Mouse (Mus musculus) heart, postnatal 0 days (tissue): ENCODE measurements around the gene Pi4kb. TPM values are rescaled to one million over a fixed set of nuclear protein-coding genes. Genes with fewer than 3 reads are reported as not detected.

ENCODE experiments used
- ATAC-seq: fragments of 200-750 bp; cut with Nextera tagmentation; 2 replicates; pipeline ENCODE4 v1.8.0; 2017; ENCODE audit warnings: low read depth, moderate number of reproducible peaks, moderate library complexity; ENCODE audit not compliant: insufficient read depth
- DNase-seq: peaks from one replicate; pipeline ENCODE4 v3.0.0-alpha.2; 2016; ENCODE audit warnings: low spot score
- H3K27ac ChIP-seq: fragments of 300-500 bp; sonication (generic); 2 replicates; pipeline ENCODE4 v1.5.1; 2014; ENCODE audit warnings: low read depth, mild to moderate bottlenecking
- H3K27me3 ChIP-seq: fragments of 300-500 bp; sonication (generic); 2 replicates; pipeline ENCODE4 v1.6.1; 2014; ENCODE audit warnings: low read length, mixed read lengths; ENCODE audit not compliant: control insufficient read depth, insufficient read depth
- H3K36me3 ChIP-seq: fragments of 300-500 bp; sonication (generic); replicated peaks from 2 replicates; pipeline ENCODE4 v1.6.1; 2014; ENCODE audit warnings: low read length, mixed read lengths; ENCODE audit not compliant: control insufficient read depth, insufficient read depth
- H3K4me1 ChIP-seq: fragments of 300-500 bp; sonication (generic); 2 replicates; pipeline ENCODE4 v1.6.1; 2014; ENCODE audit warnings: antibody characterized with exemption; ENCODE audit not compliant: control insufficient read depth, insufficient read depth
- H3K4me2 ChIP-seq: fragments of 300-500 bp; sonication (generic); 2 replicates; pipeline ENCODE4 v1.6.1; 2014; ENCODE audit warnings: low read depth, mild to moderate bottlenecking, low read length, moderate library complexity
- H3K4me3 ChIP-seq: fragments of 300-500 bp; sonication (generic); 2 replicates; pipeline ENCODE4 v1.5.1; 2014; ENCODE audit warnings: low read depth, low read length
- H3K9ac ChIP-seq: fragments of 300-500 bp; sonication (generic); replicated peaks from 2 replicates; pipeline ENCODE4 v1.6.1; 2014; ENCODE audit warnings: low read depth, low read length, mixed read lengths
- H3K9me3 ChIP-seq: fragments of 300-500 bp; sonication (generic); replicated peaks from 2 replicates; pipeline ENCODE4 v1.6.1; 2016; ENCODE audit warnings: low read length; ENCODE audit not compliant: control insufficient read depth
- CTCF ChIP-seq: IDR thresholded peaks from 2 replicates; pipeline ENCODE4 v1.5.1; 2016; ENCODE audit warnings: antibody characterized with exemption, control low read depth, low read depth
- EP300 ChIP-seq: IDR thresholded peaks from 2 replicates; pipeline ENCODE4 v1.6.1; 2016; ENCODE audit warnings: antibody characterized with exemption, low read depth
- WGBS: fragments of 180-500 bp; shearing (Covaris S2); extraction: QIAGEN DNeasy Blood & Tissue Kit; methylation state at CpG from one replicate; pipeline ENCODE4 v1.1.7; 2014; 5-methylcytosine and 5-hydroxymethylcytosine counted together
- microRNA-seq: library from miRNA; unstranded; fragments of <30 nt; microRNA quantifications from one replicate; pipeline ENCODE4, GENCODE M21; 2016
- polyA plus RNA-seq: library from polyadenylated mRNA; unstranded; fragments of >200 nt; fragmentation: Nextera tagmentation; extraction: Ambion mirVana; gene quantifications from 2 replicates; pipeline ENCODE4 v1.2.1, GENCODE M21; 2015
- total RNA-seq: library from RNA; depleted of rRNA; stranded (reverse); fragments of >200 nt; gene quantifications from 2 replicates; pipeline ENCODE4 v1.2.3, GENCODE M21; 2014; ENCODE audit warnings: low replicate concordance; rRNA removed

Pi4kb gene
- total and polyA plus RNA-seq, 2 experiments from 2014 or later = 13.7 to 47.2 TPM

DNA sequence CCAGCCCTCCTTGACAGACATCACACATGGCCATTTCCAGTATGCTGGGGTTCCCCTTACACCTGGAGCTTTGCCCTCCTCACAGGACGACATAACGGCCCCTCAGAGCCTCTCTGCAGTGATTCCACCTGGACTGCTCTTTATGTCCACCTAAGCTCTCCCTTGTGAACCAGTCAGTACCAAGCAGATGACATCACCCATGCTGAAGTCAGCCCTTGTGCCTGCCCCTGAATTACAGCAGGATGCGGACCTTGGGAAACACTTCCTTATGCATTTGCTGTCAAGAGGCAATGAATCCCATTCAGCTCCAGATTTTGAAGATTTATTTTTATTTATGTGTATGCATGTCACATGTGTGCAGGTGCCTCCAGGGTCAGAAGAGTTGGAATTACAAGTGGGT, 73.4 kb downstream of the Pi4kb start:
- Histone ChIP-seq H3K9ac (no peak overlapping the region), H3K27ac (no peak overlapping the region), H3K4me2 (no peak overlapping the region), H3K27me3 (no peaks in the 10 kb centered on the region), H3K9me3 (no peaks in the 10 kb centered on the region), H3K36me3 (no peaks in the 10 kb centered on the region), H3K4me1 (no peaks in the 10 kb centered on the region), H3K4me3 (no peak overlapping the region)
- TF ChIP-seq EP300 (no peak), CTCF (no peak)
- no peak for ATAC-seq
- 53% methylated on average over 3 of the region's 3 CpGs for WGBS
- no peak for DNase-seq

DNA sequence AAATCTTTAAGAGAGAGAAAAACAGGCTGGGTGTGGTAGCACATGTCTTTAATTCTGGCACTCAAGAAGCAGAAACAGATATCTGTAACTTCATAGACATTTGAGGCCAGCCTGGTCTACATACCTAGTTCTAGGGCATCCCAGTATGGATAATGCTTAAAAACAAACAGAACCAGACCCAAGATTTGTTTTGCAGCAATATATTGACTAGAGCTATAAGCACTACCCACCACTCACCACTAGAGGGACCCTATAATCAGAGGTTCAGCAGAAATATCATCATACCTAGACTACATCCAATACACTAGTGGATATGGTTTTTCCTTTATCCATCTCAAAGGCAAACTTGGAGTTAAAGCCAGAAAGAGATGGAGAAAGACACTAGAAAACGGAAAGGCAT, 78.4 kb downstream of the Pi4kb start:
- DNase-seq (peak; percentile 41), ATAC-seq (no peak)
- Histone ChIP-seq H3K27ac (no peak overlapping the region), H3K4me2 (no peak overlapping the region), H3K27me3 (no peaks in the 10 kb centered on the region), H3K4me3 (no peak overlapping the region), H3K36me3 (peaks cover under 1% of the 10 kb centered on the region; the same call in 1 of the 2 replicates), H3K9ac (no peak overlapping the region), H3K4me1 (peaks cover 19% of the 10 kb centered on the region), H3K9me3 (no peaks in the 10 kb centered on the region)
- TF ChIP-seq CTCF (peak; percentile 81), EP300 (no peak)
- 37% methylated on average over 1 of the region's 1 CpGs for WGBS

DNA sequence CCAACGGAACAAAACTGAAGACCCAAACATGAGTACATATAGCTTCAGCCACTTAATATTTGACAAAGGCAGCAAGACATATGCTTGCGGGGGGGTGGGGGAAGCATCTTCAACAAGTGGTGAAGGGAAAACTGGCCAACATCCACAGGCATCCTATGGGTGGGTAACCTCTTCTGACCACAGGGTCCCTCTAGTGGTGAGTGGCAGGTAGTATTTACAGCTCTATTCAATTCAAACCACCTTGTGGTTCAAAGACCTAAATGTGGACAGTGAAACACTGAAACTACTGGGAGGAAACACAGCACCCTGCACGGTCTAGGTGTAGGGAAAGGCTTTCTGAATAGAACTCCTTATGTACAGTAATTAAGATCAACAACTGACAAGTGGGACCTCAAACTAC, 79.2 kb downstream of the Pi4kb start:
- no peak overlapping the region for H3K9ac ChIP-seq
- no peak overlapping the region for H3K4me3 ChIP-seq
- no peaks in the 10 kb centered on the region for H3K9me3 ChIP-seq
- WGBS = 31% methylated on average over 3 of the region's 3 CpGs
- no peak overlapping the region for H3K4me2 ChIP-seq
- no peak overlapping the region for H3K27ac ChIP-seq
- H3K27me3 ChIP-seq = no peaks in the 10 kb centered on the region
- no peak for TF ChIP-seq EP300
- TF ChIP-seq CTCF = peak; percentile 72
- peaks cover 8% of the 10 kb centered on the region for H3K36me3 ChIP-seq
- DNase-seq = peak; percentile 82
- ATAC-seq = peak; percentile 57
- peaks cover 19% of the 10 kb centered on the region for H3K4me1 ChIP-seq

DNA sequence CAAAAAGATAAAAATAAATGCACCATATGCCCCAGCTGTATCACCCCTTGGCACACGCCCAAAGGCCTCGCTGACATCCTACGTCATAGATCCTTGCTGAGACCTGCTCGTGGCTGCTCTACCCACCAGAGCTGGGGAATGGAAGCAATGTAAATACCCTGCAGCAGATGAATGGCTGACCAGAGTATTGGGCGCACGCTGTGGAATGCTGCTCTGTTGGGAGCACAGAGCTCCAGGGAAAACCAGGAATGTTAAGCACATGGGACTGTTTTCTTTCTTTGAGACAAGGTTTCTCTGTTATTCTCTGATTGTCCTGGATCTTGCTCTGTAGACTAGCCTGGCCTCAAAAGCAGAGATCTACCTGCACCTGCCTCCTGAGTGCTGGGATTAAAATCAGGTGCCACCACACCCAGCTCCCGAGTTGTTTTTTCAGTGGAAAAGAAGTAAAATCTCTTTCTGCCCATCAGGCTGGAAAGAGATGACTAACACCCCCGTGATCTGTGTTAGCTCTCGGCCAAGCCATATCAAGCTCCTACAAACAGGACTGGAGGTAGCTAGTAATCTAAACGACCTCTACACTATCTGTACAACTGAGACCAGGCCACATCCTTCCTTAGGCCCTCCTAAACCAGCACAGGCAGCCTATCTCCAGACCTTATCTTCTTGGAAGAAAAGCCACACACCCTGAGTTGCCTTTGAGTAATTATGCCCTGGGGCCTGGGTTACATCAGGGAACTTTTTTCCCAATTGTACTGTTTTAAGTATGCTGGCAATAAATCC, 80.1 kb downstream of the Pi4kb start:
- ATAC-seq (peak; percentile 76), DNase-seq (peak; percentile 42)
- Histone ChIP-seq H3K27me3 (no peaks in the 10 kb centered on the region), H3K9me3 (no peaks in the 10 kb centered on the region), H3K9ac (no peak overlapping the region), H3K4me2 (no peak overlapping the region), H3K4me3 (no peak overlapping the region), H3K36me3 (peaks cover 18% of the 10 kb centered on the region), H3K4me1 (peaks cover 19% of the 10 kb centered on the region), H3K27ac (peak overlapping the region; percentile 81)
- TF ChIP-seq EP300 (no peak), CTCF (no peak)
- 7% methylated on average over 10 of the region's 10 CpGs for WGBS

DNA sequence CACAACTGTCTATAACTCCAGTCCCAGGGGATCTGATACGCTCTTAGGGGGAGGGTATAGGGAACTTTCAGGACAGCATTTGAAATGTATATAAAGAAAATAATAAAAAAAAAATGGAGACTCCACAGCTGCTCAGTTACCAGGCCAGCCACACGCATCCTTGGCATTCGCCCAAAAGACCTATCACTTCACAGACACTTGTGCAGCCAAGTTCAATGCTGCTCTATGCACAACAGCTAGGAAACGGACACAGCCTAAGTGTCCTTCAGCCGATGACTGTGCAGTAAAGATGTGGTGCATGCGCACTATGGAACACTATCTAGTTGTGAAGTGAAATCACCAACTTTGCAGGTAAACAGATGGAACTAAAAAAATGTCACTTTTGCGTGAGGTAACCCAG, 81.7 kb downstream of the Pi4kb start:
- 52% methylated on average over 7 of the region's 7 CpGs for WGBS
- no peak for ATAC-seq
- H3K27me3 ChIP-seq = no peaks in the 10 kb centered on the region
- H3K4me1 ChIP-seq = peaks cover 19% of the 10 kb centered on the region
- peaks cover 34% of the 10 kb centered on the region for H3K36me3 ChIP-seq
- TF ChIP-seq CTCF (no peak), EP300 (no peak)
- DNase-seq = no peak
- no peak overlapping the region for H3K9ac ChIP-seq
- no peak overlapping the region for H3K27ac ChIP-seq
- no peaks in the 10 kb centered on the region for H3K9me3 ChIP-seq
- H3K4me3 ChIP-seq = no peak overlapping the region
- H3K4me2 ChIP-seq = no peak overlapping the region

Small RNA genes lying within 50 kb of the gene (microRNA-seq; reads per million reads assigned to microRNA genes)
- gene Mir7013 = not detected

Other genes with a start within 250 kb of the Pi4kb start
- 0.04 and 0.89 TPM in 2 replicates for gene Cgn, start 188.2 kb upstream of the Pi4kb start, total RNA-seq
- gene Cgn, start 188.2 kb upstream of the Pi4kb start, polyA plus RNA-seq = 0.51 and 0.73 TPM in 2 replicates
- gene Pogz, start 137.2 kb upstream of the Pi4kb start, total RNA-seq = 19.9 and 22.3 TPM in 2 replicates
- 5.8 TPM in 2 replicates for gene Pogz, start 137.2 kb upstream of the Pi4kb start, polyA plus RNA-seq
- 256 and 302 TPM in 2 replicates for gene Psmb4, start 87.8 kb upstream of the Pi4kb start, total RNA-seq
- gene Psmb4, start 87.8 kb upstream of the Pi4kb start, polyA plus RNA-seq = 274 and 296 TPM in 2 replicates
- 183 and 212 TPM in 2 replicates for gene Selenbp1, start 41.7 kb upstream of the Pi4kb start, total RNA-seq
- 101 and 112 TPM in 2 replicates for gene Selenbp1, start 41.7 kb upstream of the Pi4kb start, polyA plus RNA-seq
- 3.9 and 8.6 TPM in 2 replicates for gene Rfx5, start 20.7 kb upstream of the Pi4kb start, total RNA-seq
- 2.3 and 2.7 TPM in 2 replicates for gene Rfx5, start 20.7 kb upstream of the Pi4kb start, polyA plus RNA-seq
- gene Zfp687, start 40.7 kb downstream of the Pi4kb start, total RNA-seq = 15.0 and 28.5 TPM in 2 replicates
- gene Zfp687, start 40.7 kb downstream of the Pi4kb start, polyA plus RNA-seq = 8.1 and 8.3 TPM in 2 replicates
- gene Psmd4, start 67.9 kb downstream of the Pi4kb start, total RNA-seq = 190 and 210 TPM in 2 replicates
- gene Psmd4, start 67.9 kb downstream of the Pi4kb start, polyA plus RNA-seq = 205 and 208 TPM in 2 replicates
- gene Pip5k1a, start 132.2 kb downstream of the Pi4kb start, total RNA-seq = 36.6 and 50.5 TPM in 2 replicates
- 13.8 and 14.5 TPM in 2 replicates for gene Pip5k1a, start 132.2 kb downstream of the Pi4kb start, polyA plus RNA-seq
- 54.9 and 69.3 TPM in 2 replicates for gene Vps72, start 136.3 kb downstream of the Pi4kb start, total RNA-seq
- gene Vps72, start 136.3 kb downstream of the Pi4kb start, polyA plus RNA-seq = 60.8 and 66.9 TPM in 2 replicates
- 1.2 and 14.3 TPM in 2 replicates for gene Tmod4, start 149.7 kb downstream of the Pi4kb start, total RNA-seq
- 2.7 and 2.9 TPM in 2 replicates for gene Tmod4, start 149.7 kb downstream of the Pi4kb start, polyA plus RNA-seq
- 16.7 and 38.2 TPM in 2 replicates for gene Scnm1, start 159.3 kb downstream of the Pi4kb start, total RNA-seq
- 57.6 and 57.7 TPM in 2 replicates for gene Scnm1, start 159.3 kb downstream of the Pi4kb start, polyA plus RNA-seq
- 6.1 and 7.1 TPM in 2 replicates for gene Lysmd1, start 159.4 kb downstream of the Pi4kb start, total RNA-seq
- 8.7 and 10.4 TPM in 2 replicates for gene Lysmd1, start 159.4 kb downstream of the Pi4kb start, polyA plus RNA-seq
- 0.27 and 5.4 TPM in 2 replicates for gene Tnfaip8l2, start 167.6 kb downstream of the Pi4kb start, total RNA-seq
- 2.7 and 2.8 TPM in 2 replicates for gene Tnfaip8l2, start 167.6 kb downstream of the Pi4kb start, polyA plus RNA-seq
- gene Sema6c, start 185.7 kb downstream of the Pi4kb start, total RNA-seq = 6.8 and 14.8 TPM in 2 replicates
- gene Sema6c, start 185.7 kb downstream of the Pi4kb start, polyA plus RNA-seq = 1.2 and 1.8 TPM in 2 replicates
- 6.6 and 7.2 TPM in 2 replicates for gene Gabpb2, start 243.2 kb downstream of the Pi4kb start, total RNA-seq
- 3.1 TPM in 2 replicates for gene Gabpb2, start 243.2 kb downstream of the Pi4kb start, polyA plus RNA-seq